Mouse (Mus musculus) liver, embryonic 14.5 days (tissue): Measurements from ENCODE around the gene Tmem170.

Experiments used
- CTCF ChIP-seq: IDR thresholded peaks from 2 replicates; pipeline ENCODE4 v1.5.1; 2016; ENCODE audit warnings: antibody characterized with exemption, low read depth, control low read depth
- EP300 ChIP-seq: IDR thresholded peaks from 2 replicates; pipeline ENCODE4 v1.6.1; 2016; ENCODE audit warnings: antibody characterized with exemption, low read depth

DNA sequence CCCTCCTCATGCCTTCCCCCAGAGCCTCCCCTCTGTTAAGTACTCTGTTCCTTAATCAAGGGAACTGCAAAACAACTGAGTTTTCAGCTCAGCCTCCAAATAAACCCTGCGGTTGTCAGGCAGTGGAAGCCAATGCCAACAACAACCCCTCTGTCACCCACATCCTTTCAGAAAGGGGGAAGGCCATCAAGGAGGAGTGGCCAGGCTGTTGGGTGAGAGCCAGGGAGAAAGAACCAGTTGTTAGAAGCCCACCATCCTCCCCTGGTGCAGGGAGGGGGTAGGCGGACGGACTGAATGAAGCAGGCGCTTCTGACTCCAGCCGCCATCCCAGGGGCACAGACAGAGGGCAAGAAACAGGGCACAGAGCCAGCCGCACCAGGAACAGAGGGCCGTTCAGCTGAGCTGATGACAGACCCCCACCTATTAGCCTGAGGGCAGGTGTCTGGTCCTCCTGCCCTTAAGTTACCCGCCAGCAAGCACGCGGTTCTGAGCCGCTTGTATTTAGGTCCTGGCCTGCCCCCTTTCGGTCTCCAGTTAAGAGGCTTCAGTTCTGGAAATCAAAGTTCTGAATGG lies 36.4 kb upstream of the Tmem170 start:
- TF ChIP-seq CTCF (no peak), EP300 (no peak)
